Mouse (Mus musculus) heart, embryonic 14.5 days (tissue): ENCODE data around the gene Misp. TPM values are rescaled to one million over a fixed set of nuclear protein-coding genes. Genes with fewer than 3 reads are reported as not detected.

ENCODE experiments used
- ATAC-seq: fragments of 200-750 bp; cut with Nextera tagmentation; 2 replicates; pipeline ENCODE4 v1.8.0; 2017; ENCODE audit warnings: low read depth, moderate TSS enrichment; ENCODE audit not compliant: insufficient number of reproducible peaks, insufficient read depth, low FRiP score
- H3K27ac ChIP-seq, 2 experiments: fragments of 200-500 bp in 1 of 2; fragments of 300-500 bp in 1 of 2; sonication (generic) in 1 of 2; replicated peaks in 1 of 2; 2 replicates each; pipeline ENCODE4 v1.5.1; 2012 to 2014; ENCODE audit warnings: low read depth in 2 of 2, low read length in 2 of 2, control low read depth in 1 of 2, mild to moderate bottlenecking in 1 of 2, mixed read lengths in 1 of 2; ENCODE audit not compliant: control insufficient read depth in 1 of 2, insufficient read depth in 1 of 2
- H3K27me3 ChIP-seq: fragments of 300-500 bp; sonication (generic); 2 replicates; pipeline ENCODE4 v1.6.1; 2014; ENCODE audit warnings: mild to moderate bottlenecking, low read length, control low read depth; ENCODE audit not compliant: control insufficient read depth, insufficient read depth
- H3K36me3 ChIP-seq: fragments of 300-500 bp; sonication (generic); 2 replicates; pipeline ENCODE4 v1.6.1; 2014; ENCODE audit warnings: mild to moderate bottlenecking, control low read depth, low read length, mixed read lengths; ENCODE audit not compliant: control insufficient read depth, insufficient read depth
- H3K4me1 ChIP-seq, 2 experiments: fragments of 200-500 bp in 1 of 2; fragments of 300-500 bp in 1 of 2; sonication (generic) in 1 of 2; 2 replicates each; pipeline ENCODE4 v1.6.1; 2012 to 2014; ENCODE audit warnings: low read length in 2 of 2, control low read depth in 1 of 2, mixed read lengths in 1 of 2; ENCODE audit not compliant: control insufficient read depth in 2 of 2, insufficient read depth in 2 of 2
- H3K4me2 ChIP-seq: fragments of 300-500 bp; sonication (generic); 2 replicates; pipeline ENCODE4 v1.6.1; 2014; ENCODE audit warnings: mild to moderate bottlenecking, low read length
- H3K4me3 ChIP-seq, 2 experiments: fragments of 200-500 bp in 1 of 2; fragments of 300-500 bp in 1 of 2; sonication (generic) in 1 of 2; 2 replicates each; pipeline ENCODE4 v1.5.1; 2012 to 2014; ENCODE audit warnings: low read length in 2 of 2, mild to moderate bottlenecking in 2 of 2, control low read depth in 1 of 2, low read depth in 1 of 2, moderate library complexity in 1 of 2; ENCODE audit not compliant: control insufficient read depth in 1 of 2, insufficient read depth in 1 of 2
- H3K9ac ChIP-seq: fragments of 300-500 bp; sonication (generic); 2 replicates; pipeline ENCODE4 v1.6.1; 2014; ENCODE audit warnings: mild to moderate bottlenecking, low read length
- H3K9me3 ChIP-seq: fragments of 300-500 bp; sonication (generic); 2 replicates; pipeline ENCODE4 v1.6.1; 2016; ENCODE audit warnings: low read length, control low read depth; ENCODE audit not compliant: control insufficient read depth
- WGBS: fragments of 180-500 bp; shearing (Covaris S2); extraction: QIAGEN DNeasy Blood & Tissue Kit; methylation state at CpG from one replicate; pipeline ENCODE4 v1.1.7; 2014; 5-methylcytosine and 5-hydroxymethylcytosine counted together
- polyA plus RNA-seq: library from polyadenylated mRNA; unstranded; fragments of >200 nt; fragmentation: Nextera tagmentation; extraction: Ambion mirVana; gene quantifications from 2 replicates; pipeline ENCODE4 v1.2.1, GENCODE M21; 2014

Misp gene
- polyA plus RNA-seq, 1 experiment from 2014 or later, result 0.61 TPM

GRCm38 (mm10) chr10:79817111-79817510, 3.7 kb upstream of the Misp start:
- no peaks in the 10 kb centered on the region for H3K9me3 ChIP-seq
- no peak overlapping the region for H3K4me3 ChIP-seq
- no peak overlapping the region for H3K4me2 ChIP-seq
- H3K36me3 ChIP-seq, result peaks cover 43% of the 10 kb centered on the region
- H3K27ac ChIP-seq, result no peak overlapping the region
- 76% methylated on average over 2 of the region's 2 CpGs for WGBS
- H3K27me3 ChIP-seq, result no peaks in the 10 kb centered on the region
- H3K4me1 ChIP-seq, result no peaks in the 10 kb centered on the region
- ATAC-seq, result no peak
- no peak overlapping the region for H3K9ac ChIP-seq

DNA sequence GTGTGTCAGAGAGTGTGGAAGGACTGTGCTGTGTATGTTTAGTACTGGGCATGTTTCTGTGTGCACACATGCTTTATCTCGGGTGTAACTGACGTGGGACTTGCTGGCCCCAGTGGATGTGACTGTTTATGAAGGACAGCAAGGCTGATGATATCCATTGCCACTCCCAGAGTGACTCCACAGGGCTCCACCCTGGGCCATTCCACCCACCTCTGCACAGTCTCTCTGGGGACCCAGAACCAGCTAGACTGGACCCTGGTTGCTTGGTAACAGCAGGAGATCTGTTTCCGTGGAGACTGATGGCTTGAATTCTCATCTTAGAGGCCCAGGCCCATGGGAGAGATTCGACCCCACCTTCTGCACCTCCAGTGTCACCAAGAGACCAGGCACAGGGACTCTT, 2.6 kb upstream of the Misp start:
- WGBS, result 66% methylated on average over 4 of the region's 4 CpGs
- no peak overlapping the region for H3K9ac ChIP-seq
- peaks cover 34% of the 10 kb centered on the region for H3K36me3 ChIP-seq
- ATAC-seq, result no peak
- H3K27me3 ChIP-seq, result no peaks in the 10 kb centered on the region
- H3K4me2 ChIP-seq, result no peak overlapping the region
- no peaks in the 10 kb centered on the region for H3K9me3 ChIP-seq
- no peak overlapping the region for H3K27ac ChIP-seq
- H3K4me3 ChIP-seq, result no peak overlapping the region
- peaks cover 0 to 5% of the 10 kb centered on the region in 2 experiments; a peak in 1 of 4 replicates for H3K4me1 ChIP-seq

- no peak for ATAC-seq
- H3K4me1 ChIP-seq, result peaks cover 3 to 14% of the 10 kb centered on the region in 2 experiments; a peak in 3 of 4 replicates
- H3K36me3 ChIP-seq, result peaks cover 34% of the 10 kb centered on the region
- no peak overlapping the region for H3K4me3 ChIP-seq
- 89% methylated on average over 17 of the region's 17 CpGs for WGBS
- H3K9ac ChIP-seq, result no peak overlapping the region
- H3K27me3 ChIP-seq, result no peaks in the 10 kb centered on the region
- H3K27ac ChIP-seq, result no peak overlapping the region
- H3K9me3 ChIP-seq, result no peaks in the 10 kb centered on the region
- no peak overlapping the region for H3K4me2 ChIP-seq
Observed at GRCm38 (mm10) chr10:79819606-79820005, 1.2 kb upstream of the Misp start.

- H3K9me3 ChIP-seq, result no peaks in the 10 kb centered on the region
- no peak overlapping the region for H3K27ac ChIP-seq
- no peak overlapping the region for H3K4me3 ChIP-seq
- H3K9ac ChIP-seq, result no peak overlapping the region
- H3K27me3 ChIP-seq, result no peaks in the 10 kb centered on the region
- WGBS, result 81% methylated on average over 8 of the region's 8 CpGs
- no peak for ATAC-seq
- H3K4me1 ChIP-seq, result peaks cover 5 to 16% of the 10 kb centered on the region in 2 experiments; a peak in 3 of 4 replicates
- no peak overlapping the region for H3K4me2 ChIP-seq
- H3K36me3 ChIP-seq, result peaks cover 31% of the 10 kb centered on the region
Observed at GRCm38 (mm10) chr10:79820277-79820676, 512 bp upstream of the Misp start.

GRCm38 (mm10) chr10:79821731-79822130, 942 bp downstream of the Misp start:
- H3K4me1 ChIP-seq, result peaks cover 5 to 16% of the 10 kb centered on the region in 2 experiments; a peak in 3 of 4 replicates
- no peaks in the 10 kb centered on the region for H3K9me3 ChIP-seq
- no peak for ATAC-seq
- H3K9ac ChIP-seq, result no peak overlapping the region
- peaks cover 18% of the 10 kb centered on the region for H3K36me3 ChIP-seq
- H3K4me2 ChIP-seq, result no peak overlapping the region
- H3K27me3 ChIP-seq, result no peaks in the 10 kb centered on the region
- H3K27ac ChIP-seq, result no peak overlapping the region
- 87% methylated on average over 12 of the region's 12 CpGs for WGBS
- H3K4me3 ChIP-seq, result no peak overlapping the region

DNA sequence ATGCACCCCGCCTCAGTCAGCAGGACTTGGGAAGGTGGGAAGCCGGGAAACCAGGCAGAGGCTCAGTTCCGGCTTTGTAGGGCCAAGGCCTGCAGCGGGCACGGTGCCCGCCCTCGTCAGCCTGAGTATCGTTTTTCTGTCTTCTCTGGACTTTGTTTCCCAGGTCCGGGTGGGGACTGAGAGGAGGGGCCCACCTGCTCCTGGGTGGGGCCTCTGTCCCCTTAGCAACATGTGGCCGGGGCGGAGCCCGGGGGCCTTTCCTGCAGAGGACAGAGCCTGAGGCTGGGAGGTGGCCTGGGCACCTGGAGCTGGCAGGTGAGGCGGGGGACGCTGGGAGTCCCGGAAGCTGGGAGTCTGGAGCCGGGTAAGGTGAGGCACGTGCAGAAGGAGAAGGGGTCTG, 1.6 kb downstream of the Misp start:
- Histone ChIP-seq H3K4me3 (no peak overlapping the region), H3K36me3 (peaks cover 17% of the 10 kb centered on the region), H3K4me2 (no peak overlapping the region), H3K27me3 (no peaks in the 10 kb centered on the region), H3K9ac (no peak overlapping the region; the same call in 1 of the 2 replicates), H3K9me3 (no peaks in the 10 kb centered on the region), H3K4me1 (peaks cover 5 to 16% of the 10 kb centered on the region in 2 experiments; a peak in 3 of 4 replicates), H3K27ac (no peak overlapping the region)
- ATAC-seq, result no peak
- 56% methylated on average over 17 of the region's 17 CpGs for WGBS

GRCm38 (mm10) chr10:79823011-79823410, 2.2 kb downstream of the Misp start:
- Histone ChIP-seq H3K27ac (no peak overlapping the region), H3K4me1 (peaks cover 5 to 16% of the 10 kb centered on the region in 2 experiments; a peak in 3 of 4 replicates), H3K27me3 (no peaks in the 10 kb centered on the region), H3K36me3 (peaks cover 17% of the 10 kb centered on the region), H3K4me3 (no peak overlapping the region), H3K9ac (no peak overlapping the region), H3K4me2 (no peak overlapping the region), H3K9me3 (no peaks in the 10 kb centered on the region)
- WGBS, result 75% methylated on average over 6 of the region's 6 CpGs
- no peak for ATAC-seq

DNA sequence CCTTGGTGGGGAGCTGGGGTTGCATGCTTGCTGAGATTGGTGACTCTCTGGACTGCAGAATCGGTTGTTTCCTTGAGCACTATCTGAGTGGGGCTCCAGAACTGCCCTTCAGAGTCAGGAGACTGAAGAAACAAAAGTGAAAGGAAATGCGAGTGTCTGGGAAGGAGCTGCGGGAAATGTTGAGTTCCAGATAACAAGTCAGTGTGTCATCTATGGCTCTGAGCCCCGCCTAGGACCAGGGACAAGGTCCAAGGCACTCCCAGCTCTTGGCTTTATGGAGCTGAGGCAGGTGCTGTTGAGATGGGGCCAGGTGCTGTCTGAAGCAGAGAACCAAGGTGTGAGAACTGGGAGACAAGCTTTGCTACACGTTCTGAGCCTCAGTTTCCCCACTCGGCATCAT, 3.6 kb downstream of the Misp start:
- peaks cover 12% of the 10 kb centered on the region for H3K36me3 ChIP-seq
- peak overlapping the region; percentile 5 for H3K4me2 ChIP-seq
- H3K9ac ChIP-seq, result 0 out of 2 replicates have a peak overlapping the region, but pooled peaks have one; percentile 27
- 27% methylated on average over 6 of the region's 6 CpGs for WGBS
- H3K27ac ChIP-seq, result peak overlapping the region; percentile 13 to 54; a peak in 3 of 4 replicates
- H3K9me3 ChIP-seq, result no peaks in the 10 kb centered on the region
- no peak overlapping the region for H3K4me3 ChIP-seq
- peaks cover 5 to 16% of the 10 kb centered on the region in 2 experiments; a peak in 3 of 4 replicates for H3K4me1 ChIP-seq
- peak; percentile 54 for ATAC-seq
- no peaks in the 10 kb centered on the region for H3K27me3 ChIP-seq
